Mouse (Mus musculus): ENCODE measurements around the gene Olfr1358. TPM values are rescaled to one million over a fixed set of nuclear protein-coding genes. Genes with fewer than 3 reads are reported as not detected.
"Not testable (repeated sequence)": the region's sequence is repeated elsewhere in the genome, so short reads cannot be mapped to it uniquely, and the experiment has no call there.

Olfr1358 gene
- polyA plus RNA-seq, 1 experiment from 2014 or later: not detected

- Histone ChIP-seq H3K4me3 (ENCODE audit: control insufficient read depth in 1 of 2, insufficient read depth in 1 of 2, low read depth in 1 of 2, low read length in 2 of 2) (no peak overlapping the region), H3K9me3 (ENCODE audit: control insufficient read depth, low read length) (no peaks in the 10 kb centered on the region), H3K9ac (ENCODE audit: low read length) (no peak overlapping the region), H3K36me3 (ENCODE audit: control insufficient read depth, insufficient read depth, low read length) (no peaks in the 10 kb centered on the region), H3K27me3 (ENCODE audit: control insufficient read depth, insufficient read depth, low read length) (no peaks in the 10 kb centered on the region), H3K4me1 (ENCODE audit: control insufficient read depth in 2 of 2, insufficient read depth in 2 of 2, low read length in 2 of 2) (no peaks in the 10 kb centered on the region), H3K4me2 (ENCODE audit: low read length) (no peak overlapping the region), H3K27ac (replicated peaks in 1 of 2; ENCODE audit: control insufficient read depth in 1 of 2, insufficient read depth in 1 of 2, low read depth in 2 of 2, low read length in 2 of 2) (no peak overlapping the region)
- 40% methylated on average over 17 of the region's 17 CpGs for WGBS
- ATAC-seq (ENCODE audit: insufficient number of reproducible peaks, insufficient read depth, low FRiP score, low read depth): no peak
Measured at GRCm38 (mm10) chr10:78520260-78521005, 3.2 kb downstream of the Olfr1358 start.

- not testable (repeated sequence) for H3K9ac ChIP-seq (ENCODE audit: low read length); H3K27ac ChIP-seq (replicated peaks in 1 of 2; ENCODE audit: control insufficient read depth in 1 of 2, insufficient read depth in 1 of 2, low read depth in 2 of 2, low read length in 2 of 2); H3K4me1 ChIP-seq (ENCODE audit: control insufficient read depth in 2 of 2, insufficient read depth in 2 of 2, low read length in 2 of 2); H3K27me3 ChIP-seq (ENCODE audit: control insufficient read depth, insufficient read depth, low read length); H3K4me2 ChIP-seq (ENCODE audit: low read length); H3K4me3 ChIP-seq (ENCODE audit: control insufficient read depth in 1 of 2, insufficient read depth in 1 of 2, low read depth in 1 of 2, low read length in 2 of 2); H3K36me3 ChIP-seq (ENCODE audit: control insufficient read depth, insufficient read depth, low read length); H3K9me3 ChIP-seq (ENCODE audit: control insufficient read depth, low read length); ATAC-seq (ENCODE audit: insufficient number of reproducible peaks, insufficient read depth, low FRiP score, low read depth)
- WGBS: 57% methylated on average over 3 of the region's 3 CpGs
Measured at GRCm38 (mm10) chr10:78525071-78525470, 7.8 kb downstream of the Olfr1358 start.

GRCm38 (mm10) chr10:78525511-78525910 is 8.3 kb downstream of the Olfr1358 start:
- Histone ChIP-seq H3K36me3 (ENCODE audit: control insufficient read depth, insufficient read depth, low read length) (no peaks in the 10 kb centered on the region), H3K4me1 (ENCODE audit: control insufficient read depth in 2 of 2, insufficient read depth in 2 of 2, low read length in 2 of 2) (no peaks in the 10 kb centered on the region), H3K27me3 (ENCODE audit: control insufficient read depth, insufficient read depth, low read length) (no peaks in the 10 kb centered on the region), H3K9ac (ENCODE audit: low read length) (no peak overlapping the region), H3K9me3 (ENCODE audit: control insufficient read depth, low read length) (no peaks in the 10 kb centered on the region), H3K4me3 (ENCODE audit: control insufficient read depth in 1 of 2, insufficient read depth in 1 of 2, low read depth in 1 of 2, low read length in 2 of 2) (no peak overlapping the region), H3K27ac (replicated peaks in 1 of 2; ENCODE audit: control insufficient read depth in 1 of 2, insufficient read depth in 1 of 2, low read depth in 2 of 2, low read length in 2 of 2) (no peak overlapping the region), H3K4me2 (ENCODE audit: low read length) (no peak overlapping the region)
- no peak for ATAC-seq (ENCODE audit: insufficient number of reproducible peaks, insufficient read depth, low FRiP score, low read depth)
- 40% methylated on average over 4 of the region's 4 CpGs for WGBS

GRCm38 (mm10) chr10:78540943-78541342 is 23.7 kb downstream of the Olfr1358 start:
- Histone ChIP-seq H3K4me2 (ENCODE audit: low read length) (no peak overlapping the region), H3K4me1 (ENCODE audit: control insufficient read depth in 2 of 2, insufficient read depth in 2 of 2, low read length in 2 of 2) (no peaks in the 10 kb centered on the region), H3K27ac (replicated peaks in 1 of 2; ENCODE audit: control insufficient read depth in 1 of 2, insufficient read depth in 1 of 2, low read depth in 2 of 2, low read length in 2 of 2) (no peak overlapping the region), H3K9me3 (ENCODE audit: control insufficient read depth, low read length) (no peaks in the 10 kb centered on the region), H3K27me3 (ENCODE audit: control insufficient read depth, insufficient read depth, low read length) (no peaks in the 10 kb centered on the region), H3K36me3 (ENCODE audit: control insufficient read depth, insufficient read depth, low read length) (no peaks in the 10 kb centered on the region), H3K9ac (ENCODE audit: low read length) (no peak overlapping the region), H3K4me3 (ENCODE audit: control insufficient read depth in 1 of 2, insufficient read depth in 1 of 2, low read depth in 1 of 2, low read length in 2 of 2) (no peak overlapping the region)
- WGBS: 65% methylated on average over 2 of the region's 2 CpGs
- ATAC-seq (ENCODE audit: insufficient number of reproducible peaks, insufficient read depth, low FRiP score, low read depth): no peak

GRCm38 (mm10) chr10:78565070-78565469 is 47.8 kb downstream of the Olfr1358 start:
- WGBS: 79% methylated on average over 1 of the region's 1 CpGs
- Histone ChIP-seq H3K4me2 (ENCODE audit: low read length) (no peak overlapping the region), H3K9ac (ENCODE audit: low read length) (no peak overlapping the region), H3K36me3 (ENCODE audit: control insufficient read depth, insufficient read depth, low read length) (no peaks in the 10 kb centered on the region), H3K27me3 (ENCODE audit: control insufficient read depth, insufficient read depth, low read length) (no peaks in the 10 kb centered on the region), H3K4me1 (ENCODE audit: control insufficient read depth in 2 of 2, insufficient read depth in 2 of 2, low read length in 2 of 2) (no peaks in the 10 kb centered on the region), H3K27ac (replicated peaks in 1 of 2; ENCODE audit: control insufficient read depth in 1 of 2, insufficient read depth in 1 of 2, low read depth in 2 of 2, low read length in 2 of 2) (no peak overlapping the region), H3K4me3 (ENCODE audit: control insufficient read depth in 1 of 2, insufficient read depth in 1 of 2, low read depth in 1 of 2, low read length in 2 of 2) (no peak overlapping the region), H3K9me3 (ENCODE audit: control insufficient read depth, low read length) (no peaks in the 10 kb centered on the region)
- no peak for ATAC-seq (ENCODE audit: insufficient number of reproducible peaks, insufficient read depth, low FRiP score, low read depth)

GRCm38 (mm10) chr10:78569191-78569590 is 52.0 kb downstream of the Olfr1358 start:
- Histone ChIP-seq H3K27me3 (ENCODE audit: control insufficient read depth, insufficient read depth, low read length) (no peaks in the 10 kb centered on the region), H3K36me3 (ENCODE audit: control insufficient read depth, insufficient read depth, low read length) (no peaks in the 10 kb centered on the region), H3K27ac (replicated peaks in 1 of 2; ENCODE audit: control insufficient read depth in 1 of 2, insufficient read depth in 1 of 2, low read depth in 2 of 2, low read length in 2 of 2) (no peak overlapping the region), H3K9me3 (ENCODE audit: control insufficient read depth, low read length) (no peaks in the 10 kb centered on the region), H3K9ac (ENCODE audit: low read length) (no peak overlapping the region), H3K4me3 (ENCODE audit: control insufficient read depth in 1 of 2, insufficient read depth in 1 of 2, low read depth in 1 of 2, low read length in 2 of 2) (no peak overlapping the region), H3K4me1 (ENCODE audit: control insufficient read depth in 2 of 2, insufficient read depth in 2 of 2, low read length in 2 of 2) (no peaks in the 10 kb centered on the region), H3K4me2 (ENCODE audit: low read length) (no peak overlapping the region)
- ATAC-seq (ENCODE audit: insufficient number of reproducible peaks, insufficient read depth, low FRiP score, low read depth): no peak
- 73% methylated on average over 3 of the region's 3 CpGs for WGBS

- no peak overlapping the region for H3K4me2 ChIP-seq (ENCODE audit: low read length)
- H3K27me3 ChIP-seq (ENCODE audit: control insufficient read depth, insufficient read depth, low read length): no peaks in the 10 kb centered on the region
- H3K4me1 ChIP-seq (ENCODE audit: control insufficient read depth in 2 of 2, insufficient read depth in 2 of 2, low read length in 2 of 2): no peaks in the 10 kb centered on the region
- no peak overlapping the region for H3K27ac ChIP-seq (replicated peaks in 1 of 2; ENCODE audit: control insufficient read depth in 1 of 2, insufficient read depth in 1 of 2, low read depth in 2 of 2, low read length in 2 of 2)
- no peak overlapping the region for H3K4me3 ChIP-seq (ENCODE audit: control insufficient read depth in 1 of 2, insufficient read depth in 1 of 2, low read depth in 1 of 2, low read length in 2 of 2)
- ATAC-seq (ENCODE audit: insufficient number of reproducible peaks, insufficient read depth, low FRiP score, low read depth): no peak
- 42% methylated on average over 3 of the region's 3 CpGs for WGBS
- no peaks in the 10 kb centered on the region for H3K36me3 ChIP-seq (ENCODE audit: control insufficient read depth, insufficient read depth, low read length)
- H3K9me3 ChIP-seq (ENCODE audit: control insufficient read depth, low read length): no peaks in the 10 kb centered on the region
- H3K9ac ChIP-seq (ENCODE audit: low read length): no peak overlapping the region
Measured at GRCm38 (mm10) chr10:78569686-78570085, 52.5 kb downstream of the Olfr1358 start.

Measured in heart, embryonic 14.5 days (tissue).